Mouse (Mus musculus) heart, embryonic 11.5 days (tissue): ENCODE data around the gene Tmem205. TPM values are rescaled to one million over a fixed set of nuclear protein-coding genes. Genes with fewer than 3 reads are reported as not detected.

Source experiments
- ATAC-seq: fragments of 200-750 bp; cut with Nextera tagmentation; replicated peaks from 2 replicates; pipeline ENCODE4 v1.8.0; 2017; ENCODE audit warnings: moderate library complexity; ENCODE audit not compliant: insufficient number of reproducible peaks, low FRiP score, low TSS enrichment
- H3K27ac ChIP-seq: fragments of 300-500 bp; sonication (generic); 2 replicates; pipeline ENCODE4 v1.5.1; 2014; ENCODE audit warnings: mild to moderate bottlenecking, low read depth, low read length
- H3K27me3 ChIP-seq: fragments of 300-500 bp; sonication (generic); 2 replicates; pipeline ENCODE4 v1.6.1; 2014; ENCODE audit warnings: mild to moderate bottlenecking, low read length, mixed read lengths; ENCODE audit not compliant: control insufficient read depth, insufficient read depth
- H3K36me3 ChIP-seq: fragments of 300-500 bp; sonication (generic); 2 replicates; pipeline ENCODE4 v1.6.1; 2014; ENCODE audit warnings: mild to moderate bottlenecking, low read length, moderate library complexity, mixed read lengths; ENCODE audit not compliant: control insufficient read depth, insufficient read depth
- H3K4me1 ChIP-seq: fragments of 300-500 bp; sonication (generic); 2 replicates; pipeline ENCODE4 v1.6.1; 2014; ENCODE audit warnings: low read length; ENCODE audit not compliant: control insufficient read depth, insufficient read depth
- H3K4me2 ChIP-seq: fragments of 300-500 bp; sonication (generic); 2 replicates; pipeline ENCODE4 v1.6.1; 2014; ENCODE audit warnings: mild to moderate bottlenecking, moderate library complexity
- H3K4me3 ChIP-seq: fragments of 300-500 bp; sonication (generic); 2 replicates; pipeline ENCODE4 v1.5.1; 2014; ENCODE audit warnings: low read depth, low read length
- H3K9ac ChIP-seq: fragments of 300-500 bp; sonication (generic); 2 replicates; pipeline ENCODE4 v1.6.1; 2014; ENCODE audit warnings: mild to moderate bottlenecking, low read depth, low read length, moderate library complexity
- H3K9me3 ChIP-seq: fragments of 300-500 bp; sonication (generic); replicated peaks from 2 replicates; pipeline ENCODE4 v1.6.1; 2016; ENCODE audit warnings: low read length; ENCODE audit not compliant: control insufficient read depth
- WGBS: fragments of 180-500 bp; shearing (Covaris S2); extraction: QIAGEN DNeasy Blood & Tissue Kit; methylation state at CpG from one replicate; pipeline ENCODE4 v1.1.7; 2014; ENCODE audit not compliant: insufficient replicate concordance; 5-methylcytosine and 5-hydroxymethylcytosine counted together
- polyA plus RNA-seq: library from polyadenylated mRNA; unstranded; fragments of >200 nt; fragmentation: Nextera tagmentation; extraction: Ambion mirVana; gene quantifications from 2 replicates; pipeline ENCODE4 v1.2.1, GENCODE M21; 2014

The Tmem205 gene
- polyA plus RNA-seq, 1 experiment from 2014 or later, result 39.0 TPM

DNA sequence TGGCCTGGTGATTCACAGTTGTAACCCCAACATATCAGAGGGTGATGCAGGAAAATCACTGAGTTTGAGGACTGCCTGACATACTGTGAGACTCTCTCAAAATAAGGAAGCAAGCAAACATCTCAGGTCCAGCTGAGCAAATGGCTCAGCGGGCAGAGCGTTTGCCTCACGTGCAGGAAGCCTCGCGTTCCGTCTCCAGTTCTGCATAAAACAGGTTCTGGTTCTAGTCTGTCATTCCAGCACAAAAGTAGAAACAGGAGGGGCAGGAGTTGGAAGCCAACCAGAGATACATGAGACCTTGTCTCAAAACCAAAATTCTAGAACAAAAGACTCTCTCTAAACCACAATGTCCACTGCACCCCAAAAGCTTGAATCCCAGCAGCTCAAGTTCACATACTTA is 572 bp downstream of the Tmem205 start:
- Histone ChIP-seq H3K36me3 (no peaks in the 10 kb centered on the region), H3K4me3 (peak overlapping the region; percentile 60), H3K27ac (peak overlapping the region; percentile 54), H3K27me3 (no peaks in the 10 kb centered on the region), H3K4me2 (peak overlapping the region; percentile 85), H3K9ac (peak overlapping the region; percentile 77), H3K9me3 (no peaks in the 10 kb centered on the region), H3K4me1 (peaks cover 23% of the 10 kb centered on the region)
- ATAC-seq, result no peak
- 1% methylated on average over 6 of the region's 6 CpGs for WGBS

DNA sequence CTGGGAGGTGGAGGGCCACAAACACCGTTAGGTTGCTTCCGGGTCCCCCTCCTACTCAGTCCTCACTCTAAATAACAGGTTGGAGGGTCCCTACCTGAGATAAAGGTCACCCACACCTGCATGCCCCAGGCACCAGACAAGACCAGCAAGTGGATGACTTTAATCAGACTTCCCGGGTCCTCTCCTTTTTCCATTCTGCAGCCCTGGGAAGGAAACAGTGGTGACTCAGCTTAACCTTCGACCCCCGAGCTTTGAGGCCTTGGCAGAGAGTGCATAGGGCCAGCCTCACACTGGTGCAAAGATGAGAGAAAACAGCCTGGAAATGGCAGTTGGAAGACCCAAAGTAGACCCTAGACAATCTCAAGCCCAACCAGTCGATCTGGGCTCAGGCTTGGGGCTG is 1.2 kb downstream of the Tmem205 start:
- no peak for ATAC-seq

DNA sequence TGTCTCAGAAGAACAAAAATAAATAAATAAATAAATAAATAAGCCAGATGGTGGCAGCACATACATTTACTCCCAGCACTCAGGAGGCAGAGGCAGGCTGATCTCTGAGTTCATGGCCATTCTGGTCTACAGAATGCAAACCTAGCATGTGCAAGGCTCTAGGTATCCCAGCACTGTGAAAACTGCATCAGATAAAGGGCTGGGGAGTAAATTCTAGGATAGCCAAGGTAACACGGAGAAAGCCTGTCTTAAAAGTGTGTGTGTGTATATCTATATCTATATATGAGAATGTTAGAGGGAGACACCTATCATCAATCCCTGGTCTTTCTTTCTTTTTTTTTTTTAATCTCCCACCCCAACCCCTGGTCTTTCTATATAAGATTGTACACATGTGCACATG is 1.9 kb downstream of the Tmem205 start:
- WGBS, result 88% methylated on average over 1 of the region's 1 CpGs
- no peaks in the 10 kb centered on the region for H3K9me3 ChIP-seq
- no peak overlapping the region for H3K4me2 ChIP-seq
- no peaks in the 10 kb centered on the region for H3K27me3 ChIP-seq
- no peak for ATAC-seq
- H3K4me3 ChIP-seq, result no peak overlapping the region
- H3K27ac ChIP-seq, result no peak overlapping the region
- no peak overlapping the region for H3K9ac ChIP-seq
- peaks cover 20% of the 10 kb centered on the region for H3K4me1 ChIP-seq
- no peaks in the 10 kb centered on the region for H3K36me3 ChIP-seq

More for the DNA sequence above, 1.2 kb downstream of the Tmem205 start:
- H3K4me1 ChIP-seq, result peaks cover 23% of the 10 kb centered on the region
- no peaks in the 10 kb centered on the region for H3K27me3 ChIP-seq
- no peaks in the 10 kb centered on the region for H3K9me3 ChIP-seq
- no peaks in the 10 kb centered on the region for H3K36me3 ChIP-seq
- H3K4me2 ChIP-seq, result peak overlapping the region; percentile 85
- peak overlapping the region; percentile 77; the same call in 1 of the 2 replicates for H3K9ac ChIP-seq
- no peak overlapping the region for H3K27ac ChIP-seq
- WGBS, result 77% methylated on average over 6 of the region's 6 CpGs
- peak overlapping the region; percentile 60; the same call in 1 of the 2 replicates for H3K4me3 ChIP-seq

DNA sequence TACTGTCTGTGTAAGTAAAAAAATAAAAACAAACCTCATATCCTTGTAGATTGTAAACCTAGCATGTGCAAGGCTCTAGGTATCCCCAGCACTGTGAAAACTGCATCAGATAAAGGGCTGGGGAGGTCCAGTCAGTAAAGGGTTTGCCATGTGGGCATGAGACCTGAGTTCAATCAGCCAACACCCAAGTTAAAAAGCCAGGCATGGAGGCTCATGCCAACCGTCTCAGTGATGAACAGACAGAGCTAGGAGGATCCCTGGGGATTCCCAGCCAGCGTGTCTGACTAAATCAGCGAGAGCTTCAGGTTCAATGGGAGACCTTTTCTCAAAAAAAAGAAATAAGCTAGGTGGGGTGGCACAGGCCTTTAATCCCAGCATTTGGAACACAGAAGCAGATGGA is 2.3 kb downstream of the Tmem205 start:
- ATAC-seq, result no peak
- no peak overlapping the region for H3K9ac ChIP-seq

DNA sequence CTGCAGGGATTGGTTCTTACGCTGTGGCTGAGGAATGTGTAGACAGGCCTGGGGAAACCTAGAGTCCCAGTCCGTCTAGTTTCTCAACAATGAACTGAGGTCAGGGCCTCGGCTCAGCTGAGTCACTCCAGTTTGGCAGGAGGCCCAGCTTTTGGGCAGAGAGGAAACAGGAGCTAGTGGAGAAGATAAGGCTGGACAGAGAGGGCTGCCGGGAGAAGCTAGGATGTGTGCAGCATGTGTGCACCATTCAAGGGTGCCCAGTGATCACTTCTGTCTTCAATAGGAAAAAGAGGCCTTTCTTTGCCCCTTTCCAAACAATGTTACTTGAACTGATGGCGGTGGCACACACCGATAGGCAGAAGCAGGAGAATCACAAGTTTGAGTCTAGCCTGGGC is 3.3 kb downstream of the Tmem205 start:
- H3K9me3 ChIP-seq, result no peaks in the 10 kb centered on the region
- H3K4me1 ChIP-seq, result peaks cover 20% of the 10 kb centered on the region
- H3K27me3 ChIP-seq, result no peaks in the 10 kb centered on the region
- peak; percentile 80 for ATAC-seq
- H3K4me2 ChIP-seq, result no peak overlapping the region
- peak overlapping the region; percentile 77 for H3K27ac ChIP-seq
- H3K4me3 ChIP-seq, result no peak overlapping the region
- no peak overlapping the region for H3K9ac ChIP-seq
- no peaks in the 10 kb centered on the region for H3K36me3 ChIP-seq
- WGBS, result 39% methylated on average over 6 of the region's 6 CpGs

More for the DNA sequence above, 2.3 kb downstream of the Tmem205 start:
- no peak overlapping the region for H3K4me2 ChIP-seq
- no peaks in the 10 kb centered on the region for H3K36me3 ChIP-seq
- H3K9me3 ChIP-seq, result no peaks in the 10 kb centered on the region
- no peak overlapping the region for H3K27ac ChIP-seq
- no peaks in the 10 kb centered on the region for H3K27me3 ChIP-seq
- peaks cover 20% of the 10 kb centered on the region for H3K4me1 ChIP-seq
- WGBS, result 88% methylated on average over 3 of the region's 3 CpGs
- no peak overlapping the region for H3K4me3 ChIP-seq

DNA sequence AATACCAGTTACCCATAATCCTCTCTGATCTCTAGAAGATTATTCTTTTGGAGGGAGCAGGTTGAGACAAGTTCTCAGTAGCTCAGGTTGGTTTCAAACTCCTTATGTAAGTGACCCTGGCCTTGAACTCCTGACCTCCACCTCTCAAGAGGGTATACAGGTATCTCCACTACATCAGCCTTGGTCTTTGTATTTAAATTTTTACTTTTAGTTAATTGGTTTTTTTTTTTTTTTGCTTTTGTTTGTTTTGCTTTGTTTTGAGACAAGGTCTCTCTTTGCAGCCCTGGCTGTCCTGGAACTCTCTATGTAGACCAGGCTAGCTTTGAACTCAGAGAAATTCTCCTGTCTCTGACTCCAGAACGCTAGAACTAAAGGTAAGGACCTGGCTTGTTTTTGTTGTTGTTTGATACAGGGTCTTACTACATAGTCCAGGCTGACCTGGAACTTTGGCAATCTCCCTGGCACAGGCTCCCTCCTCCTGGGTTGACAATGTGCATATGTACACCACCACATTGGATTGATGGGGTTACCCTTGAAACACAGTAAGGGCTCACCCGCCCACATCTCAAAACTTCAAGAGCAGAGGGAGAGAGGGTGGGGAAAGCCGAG is 3.8 kb downstream of the Tmem205 start:
- no peak overlapping the region for H3K9ac ChIP-seq
- H3K27me3 ChIP-seq, result no peaks in the 10 kb centered on the region
- H3K4me1 ChIP-seq, result peaks cover 20% of the 10 kb centered on the region
- WGBS, result 50% methylated on average over 3 of the region's 3 CpGs
- no peak overlapping the region for H3K4me2 ChIP-seq
- H3K27ac ChIP-seq, result peak overlapping the region; percentile 77
- ATAC-seq, result no peak
- no peak overlapping the region for H3K4me3 ChIP-seq
- H3K36me3 ChIP-seq, result no peaks in the 10 kb centered on the region
- no peaks in the 10 kb centered on the region for H3K9me3 ChIP-seq

DNA sequence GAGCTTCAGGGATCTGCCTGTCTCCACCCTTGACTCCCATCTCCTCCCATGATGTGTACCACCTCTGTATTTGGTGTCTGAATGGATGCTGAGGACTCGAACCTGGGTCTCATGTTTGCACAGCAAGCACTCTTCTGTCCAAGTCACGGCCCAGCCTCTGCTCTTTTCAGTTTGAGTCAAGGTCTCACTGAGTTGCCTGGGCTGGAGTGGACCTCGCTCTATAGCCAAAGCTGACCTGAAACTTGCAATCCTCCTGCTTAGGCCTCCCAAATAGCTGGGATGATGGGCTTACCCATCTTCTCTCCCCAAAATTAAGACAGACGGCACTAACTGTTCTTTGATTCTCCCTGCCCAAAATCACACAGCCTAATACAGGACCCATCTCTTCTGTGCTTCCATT is 4.3 kb downstream of the Tmem205 start:
- no peak overlapping the region for H3K4me2 ChIP-seq
- no peak for ATAC-seq
- 0 out of 2 replicates have a peak overlapping the region, but pooled peaks have one; percentile 77 for H3K27ac ChIP-seq
- no peaks in the 10 kb centered on the region for H3K9me3 ChIP-seq
- no peaks in the 10 kb centered on the region for H3K36me3 ChIP-seq
- peaks cover 20% of the 10 kb centered on the region for H3K4me1 ChIP-seq
- no peak overlapping the region for H3K4me3 ChIP-seq
- no peaks in the 10 kb centered on the region for H3K27me3 ChIP-seq
- no peak overlapping the region for H3K9ac ChIP-seq
- 81% methylated on average over 4 of the region's 4 CpGs for whole genome bisulfite sequencing

DNA sequence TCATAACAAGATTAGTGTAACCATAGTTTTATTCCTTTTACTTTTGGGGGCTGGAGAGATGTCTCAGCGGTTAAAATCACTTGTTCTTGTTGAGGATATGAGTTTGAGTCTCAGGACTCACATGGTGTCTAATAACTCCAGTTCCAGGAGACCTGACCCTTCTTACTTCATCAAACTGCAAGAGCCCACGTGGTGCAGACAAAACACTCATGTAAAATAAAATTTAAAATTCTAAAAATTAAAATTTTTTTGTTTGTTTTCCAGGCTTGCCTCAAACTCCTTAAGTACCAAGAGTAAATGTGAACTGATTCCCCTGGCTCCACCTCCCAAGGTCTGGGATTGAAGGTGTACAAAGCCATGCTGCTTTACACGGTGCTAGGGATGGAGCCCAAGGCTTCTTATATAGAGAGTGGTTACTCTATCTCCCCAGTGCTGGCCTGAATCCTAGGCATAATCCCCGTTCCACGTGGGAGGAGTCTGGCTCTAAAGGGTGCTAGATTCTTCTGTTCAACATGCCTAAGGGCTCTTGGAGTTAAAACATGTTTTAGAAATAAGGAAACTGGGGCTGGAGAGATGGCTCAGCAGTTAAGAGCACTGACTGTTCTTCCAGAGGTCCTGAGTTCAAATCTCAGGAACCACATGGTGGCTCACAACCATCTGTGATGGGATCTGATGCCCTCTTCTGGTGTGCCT is 8.5 kb downstream of the Tmem205 start:
- Histone ChIP-seq H3K4me2 (peak overlapping the region; percentile 99), H3K36me3 (no peaks in the 10 kb centered on the region), H3K9ac (no peak overlapping the region), H3K27ac (no peak overlapping the region), H3K27me3 (peaks cover 12% of the 10 kb centered on the region; the same call in 1 of the 2 replicates), H3K9me3 (no peaks in the 10 kb centered on the region), H3K4me1 (peaks cover 5% of the 10 kb centered on the region), H3K4me3 (peak overlapping the region; percentile 61)
- 19% methylated on average over 5 of the region's 5 CpGs for WGBS
- no peak for ATAC-seq
